ENCODE assay signal across 8 mouse cellular contexts in the genomic region with DNA sequence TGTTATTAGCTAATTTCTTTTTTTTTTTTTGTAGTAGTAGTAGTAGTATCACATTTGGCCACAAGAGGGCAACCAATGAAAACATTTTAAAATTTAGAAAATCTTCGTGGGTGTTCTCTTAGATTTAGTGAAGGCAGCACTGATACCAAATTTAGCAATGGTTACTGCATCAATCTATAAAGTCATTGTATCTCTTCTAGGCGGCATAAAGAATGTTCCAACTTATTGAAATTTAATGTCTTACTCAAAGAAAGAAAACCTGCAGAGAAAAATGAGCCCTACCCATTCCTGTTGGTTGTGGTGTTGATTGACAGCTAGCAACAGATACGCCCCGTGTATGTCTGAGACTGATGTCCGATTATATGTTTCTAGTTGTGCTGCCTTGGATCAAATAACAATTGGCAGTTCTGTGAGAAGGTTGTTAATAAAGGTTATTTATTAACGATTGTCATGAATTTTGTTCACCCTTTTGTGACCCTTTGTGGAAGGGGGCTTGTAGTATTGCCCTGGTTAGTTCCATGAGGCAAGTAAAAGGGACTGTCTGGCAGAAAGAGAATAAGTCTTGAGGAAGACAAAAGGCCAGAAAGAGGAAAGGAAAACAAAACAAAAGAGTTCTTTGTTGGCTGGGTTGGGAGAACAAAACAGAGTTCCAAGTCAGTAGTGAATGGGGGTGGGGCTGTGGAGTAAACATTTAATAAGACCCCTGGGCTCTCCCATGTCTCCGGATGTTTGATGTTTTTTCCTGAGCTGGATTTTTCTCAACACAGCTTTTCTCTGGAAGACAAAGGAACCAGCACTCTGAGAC.
A peak's percentile ranks its signal among the peaks of the same experiment; 100 is the strongest.
DNase-seq lines count a peak whose midpoint lies in the region; ATAC-seq lines count a peak whose summit lies in the region.

No protein-coding gene starts in this region.

- no peak for DNase-seq in cerebellum, adult 18-20 months
- no peak for DNase-seq in lung, postnatal 4 days
- no peak for DNase-seq in urinary bladder, postnatal 4 days (ENCODE audit: low spot score in 2 of 2)
- no peak for DNase-seq in thymus, postnatal 10 days (ENCODE audit: low spot score in 2 of 2)
- no peak for DNase-seq in layer of hippocampus, adult 9-11 months

- WGBS in lung, embryonic 15.5 days: 21% methylated on average over 7 of the region's 7 CpGs
- WGBS in limb, embryonic 13.5 days: 30% methylated on average over 7 of the region's 7 CpGs

- H3K27ac ChIP-seq in lung, embryonic 15.5 days: no peak overlapping the region
- no peak overlapping the region for H3K27ac ChIP-seq in limb, embryonic 13.5 days

- H3K4me3 ChIP-seq in lung, embryonic 15.5 days: no peak overlapping the region
- H3K4me3 ChIP-seq in limb, embryonic 13.5 days: no peak overlapping the region

- H3K27me3 ChIP-seq in lung, embryonic 15.5 days: no peaks in the 10 kb centered on the region
- no peaks in the 10 kb centered on the region for H3K27me3 ChIP-seq in limb, embryonic 13.5 days

- H3K4me1 ChIP-seq in lung, embryonic 15.5 days: peaks cover 4% of the 10 kb centered on the region; the same call in 1 of the 2 replicates
- peaks cover 5% of the 10 kb centered on the region; the same call in 1 of the 2 replicates for H3K4me1 ChIP-seq in limb, embryonic 13.5 days

- no peaks in the 10 kb centered on the region for H3K36me3 ChIP-seq in lung, embryonic 15.5 days
- H3K36me3 ChIP-seq in limb, embryonic 13.5 days: no peaks in the 10 kb centered on the region

- ATAC-seq in cerebellum, adult (ENCODE audit: insufficient number of reproducible peaks, low FRiP score, low TSS enrichment): peak; percentile 52
- ATAC-seq in lung, embryonic 15.5 days (ENCODE audit: borderline replicate concordance, extremely low read depth, low FRiP score, low TSS enrichment): no peak; the same call in 1 of the 2 replicates
- ATAC-seq in limb, embryonic 13.5 days (ENCODE audit: low FRiP score, low read depth): no peak

- H3K9ac ChIP-seq in lung, embryonic 15.5 days: no peak overlapping the region
- no peak overlapping the region for H3K9ac ChIP-seq in limb, embryonic 13.5 days

- H3K4me2 ChIP-seq in lung, embryonic 15.5 days: peak overlapping the region; percentile 34
- peak overlapping the region; percentile 36 for H3K4me2 ChIP-seq in limb, embryonic 13.5 days (replicated peaks)

- no peaks in the 10 kb centered on the region for H3K9me3 ChIP-seq in lung, embryonic 15.5 days
- no peaks in the 10 kb centered on the region for H3K9me3 ChIP-seq in limb, embryonic 13.5 days
